Mouse (Mus musculus) liver, embryonic 14.5 days (tissue): Measurements from ENCODE around the gene Entpd7. TPM values are rescaled to one million over a fixed set of nuclear protein-coding genes. Genes with fewer than 3 reads are reported as not detected.

Experiments
- ATAC-seq: fragments of 200-750 bp; cut with Nextera tagmentation; 2 replicates; pipeline ENCODE4 v1.8.0; 2017; ENCODE audit warnings: moderate number of reproducible peaks, mild to moderate bottlenecking, moderate library complexity; ENCODE audit not compliant: insufficient read depth
- DNase-seq, 3 experiments: peaks; one replicate each; pipeline ENCODE4 v3.0.0-alpha.2; 2012 to 2013; ENCODE audit warnings: low read depth in 3 of 3, low spot score in 3 of 3
- H3K27ac ChIP-seq: fragments of 300-500 bp; sonication (generic); 2 replicates; pipeline ENCODE4 v1.5.1; 2014; ENCODE audit warnings: moderate library complexity, mild to moderate bottlenecking, control low read depth, inconsistent platforms
- H3K27me3 ChIP-seq: fragments of 300-500 bp; sonication (generic); 2 replicates; pipeline ENCODE4 v1.6.1; 2014; ENCODE audit warnings: mild to moderate bottlenecking, low read length, moderate library complexity; ENCODE audit not compliant: control insufficient read depth, insufficient read depth
- H3K36me3 ChIP-seq: fragments of 300-500 bp; sonication (generic); replicated peaks from 2 replicates; pipeline ENCODE4 v1.6.1; 2014; ENCODE audit warnings: low read depth; ENCODE audit not compliant: control insufficient read depth, insufficient read depth
- H3K4me1 ChIP-seq, 2 experiments: fragments of 200-500 bp in 1 of 2; fragments of 300-500 bp in 1 of 2; sonication (generic) in 1 of 2; replicated peaks; 2 replicates each; pipeline ENCODE4 v1.6.1; 2012 to 2014; ENCODE audit warnings: antibody characterized with exemption in 1 of 2, inconsistent platforms in 1 of 2, low read length in 1 of 2; ENCODE audit not compliant: control insufficient read depth in 2 of 2, insufficient read depth in 2 of 2
- H3K4me2 ChIP-seq: fragments of 300-500 bp; sonication (generic); 2 replicates; pipeline ENCODE4 v1.6.1; 2014; ENCODE audit warnings: low read depth, mild to moderate bottlenecking, control low read depth, moderate library complexity
- H3K4me3 ChIP-seq, 2 experiments: fragments of 200-500 bp in 1 of 2; fragments of 300-500 bp in 1 of 2; sonication (generic) in 1 of 2; 2 replicates each; pipeline ENCODE4 v1.5.1; 2012 to 2014; ENCODE audit warnings: low read depth in 2 of 2, low read length in 2 of 2, mild to moderate bottlenecking in 2 of 2, control low read depth in 1 of 2, inconsistent platforms in 1 of 2, moderate library complexity in 1 of 2; ENCODE audit not compliant: insufficient read depth in 1 of 2
- H3K9ac ChIP-seq: fragments of 300-500 bp; sonication (generic); replicated peaks from 2 replicates; pipeline ENCODE4 v1.6.1; 2014; ENCODE audit warnings: mild to moderate bottlenecking, control low read depth, moderate library complexity
- H3K9me3 ChIP-seq: fragments of 300-500 bp; sonication (generic); 2 replicates; pipeline ENCODE4 v1.6.1; 2016; ENCODE audit warnings: low read length, mixed read lengths; ENCODE audit not compliant: control insufficient read depth
- CTCF ChIP-seq: IDR thresholded peaks from 2 replicates; pipeline ENCODE4 v1.5.1; 2016; ENCODE audit warnings: antibody characterized with exemption, low read depth, control low read depth
- EP300 ChIP-seq: IDR thresholded peaks from 2 replicates; pipeline ENCODE4 v1.6.1; 2016; ENCODE audit warnings: antibody characterized with exemption, low read depth
- WGBS: fragments of 180-500 bp; shearing (Covaris S2); extraction: QIAGEN DNeasy Blood & Tissue Kit; methylation state at CpG from one replicate; pipeline ENCODE4 v1.1.7; 2014; ENCODE audit not compliant: insufficient replicate concordance; 5-methylcytosine and 5-hydroxymethylcytosine counted together
- polyA plus RNA-seq, 2 experiments: library from polyadenylated mRNA; depleted of rRNA in 1 of 2; stranded (reverse) in 1 of 2; unstranded in 1 of 2; fragments of >200 nt; fragmentation: Nextera tagmentation in 1 of 2; extraction: Ambion mirVana in 1 of 2; gene quantifications; 2 replicates each; pipeline versions ENCODE4 v1.2.1 to v1.2.3; 2012 to 2014

The Entpd7 gene
- polyA plus RNA-seq, 2 experiments = 1.5 to 2.6 TPM

DNA sequence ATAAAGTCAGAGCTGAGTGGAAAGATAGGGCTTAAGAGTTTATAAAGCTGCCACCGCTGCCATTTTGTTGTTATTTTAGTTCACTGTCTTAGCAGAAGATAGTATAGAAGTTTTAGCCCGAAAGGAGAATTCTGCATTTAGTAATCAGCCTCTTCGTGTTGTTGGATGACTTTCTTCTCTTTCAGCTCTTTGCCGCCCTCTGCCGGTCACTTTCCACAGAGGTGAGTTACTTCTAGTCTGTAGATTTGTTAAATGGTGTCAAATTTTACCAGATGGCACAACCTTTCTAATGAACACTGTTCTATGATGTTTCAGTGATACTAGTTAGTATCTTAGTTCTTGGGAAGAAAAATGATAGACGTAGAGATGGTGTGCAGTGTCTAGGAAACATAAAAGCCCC lies 71.0 kb downstream of the Entpd7 start:
- Histone ChIP-seq H3K4me3 (no peak overlapping the region), H3K9me3 (no peaks in the 10 kb centered on the region), H3K27me3 (no peaks in the 10 kb centered on the region), H3K9ac (no peak overlapping the region), H3K4me1 (no peaks in the 10 kb centered on the region), H3K27ac (no peak overlapping the region), H3K36me3 (no peaks in the 10 kb centered on the region), H3K4me2 (no peak overlapping the region)
- TF ChIP-seq EP300 (no peak), CTCF (peak; percentile 75)
- peak; percentile 51 to 59 (median 57) for DNase-seq
- ATAC-seq = no peak
- 17% methylated on average over 6 of the region's 6 CpGs for WGBS

- Histone ChIP-seq H3K27me3 (no peaks in the 10 kb centered on the region), H3K9me3 (no peaks in the 10 kb centered on the region), H3K36me3 (no peaks in the 10 kb centered on the region), H3K4me1 (no peaks in the 10 kb centered on the region), H3K4me3 (no peak overlapping the region), H3K4me2 (no peak overlapping the region), H3K9ac (no peak overlapping the region), H3K27ac (no peak overlapping the region)
- TF ChIP-seq CTCF = no peak
- TF ChIP-seq EP300 = no peak
- ATAC-seq = no peak
- no peak for DNase-seq
Measured at GRCm38 (mm10) chr19:43761543-43762256, 72.2 kb downstream of the Entpd7 start.

GRCm38 (mm10) chr19:43762410-43762809 lies 72.9 kb downstream of the Entpd7 start:
- no peaks in the 10 kb centered on the region for H3K27me3 ChIP-seq

DNA sequence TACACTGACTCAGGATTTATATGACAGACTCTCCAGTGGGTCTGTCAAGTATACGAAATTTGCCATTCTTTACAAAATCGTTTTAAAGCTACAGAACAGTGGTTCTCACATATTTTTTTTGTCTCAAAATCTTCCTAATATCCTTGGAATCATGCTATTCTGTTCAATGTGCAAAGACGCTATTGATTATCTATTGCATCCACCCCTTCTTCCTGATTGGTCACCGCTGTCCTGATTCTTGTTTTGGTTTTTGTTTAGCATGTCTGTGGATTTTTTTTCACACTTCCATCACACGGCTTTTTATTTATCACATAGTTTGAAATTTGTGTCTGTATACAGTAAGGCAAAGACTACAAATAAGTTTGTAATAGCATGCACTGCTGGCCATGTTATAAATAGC lies 77.0 kb downstream of the Entpd7 start:
- no peak overlapping the region for H3K27ac ChIP-seq
- no peaks in the 10 kb centered on the region for H3K9me3 ChIP-seq
- no peaks in the 10 kb centered on the region for H3K36me3 ChIP-seq
- no peak overlapping the region for H3K4me2 ChIP-seq
- DNase-seq = no peak
- TF ChIP-seq CTCF = no peak
- no peak for TF ChIP-seq EP300
- H3K9ac ChIP-seq = no peak overlapping the region
- 65% methylated on average over 5 of the region's 5 CpGs for WGBS
- no peak for ATAC-seq
- no peak overlapping the region for H3K4me3 ChIP-seq
- H3K27me3 ChIP-seq = no peaks in the 10 kb centered on the region
- H3K4me1 ChIP-seq = no peaks in the 10 kb centered on the region; a peak in 1 of 4 replicates

More at GRCm38 (mm10) chr19:43762410-43762809, 72.9 kb downstream of the Entpd7 start:
- no peaks in the 10 kb centered on the region for H3K4me1 ChIP-seq
- no peak for TF ChIP-seq CTCF
- TF ChIP-seq EP300 = no peak
- DNase-seq (no peak), ATAC-seq (no peak)
- 62% methylated on average over 2 of the region's 2 CpGs for WGBS
- H3K4me3 ChIP-seq = no peak overlapping the region
- H3K9ac ChIP-seq = no peak overlapping the region
- no peak overlapping the region for H3K27ac ChIP-seq
- no peaks in the 10 kb centered on the region for H3K9me3 ChIP-seq
- no peaks in the 10 kb centered on the region for H3K36me3 ChIP-seq
- no peak overlapping the region for H3K4me2 ChIP-seq

DNA sequence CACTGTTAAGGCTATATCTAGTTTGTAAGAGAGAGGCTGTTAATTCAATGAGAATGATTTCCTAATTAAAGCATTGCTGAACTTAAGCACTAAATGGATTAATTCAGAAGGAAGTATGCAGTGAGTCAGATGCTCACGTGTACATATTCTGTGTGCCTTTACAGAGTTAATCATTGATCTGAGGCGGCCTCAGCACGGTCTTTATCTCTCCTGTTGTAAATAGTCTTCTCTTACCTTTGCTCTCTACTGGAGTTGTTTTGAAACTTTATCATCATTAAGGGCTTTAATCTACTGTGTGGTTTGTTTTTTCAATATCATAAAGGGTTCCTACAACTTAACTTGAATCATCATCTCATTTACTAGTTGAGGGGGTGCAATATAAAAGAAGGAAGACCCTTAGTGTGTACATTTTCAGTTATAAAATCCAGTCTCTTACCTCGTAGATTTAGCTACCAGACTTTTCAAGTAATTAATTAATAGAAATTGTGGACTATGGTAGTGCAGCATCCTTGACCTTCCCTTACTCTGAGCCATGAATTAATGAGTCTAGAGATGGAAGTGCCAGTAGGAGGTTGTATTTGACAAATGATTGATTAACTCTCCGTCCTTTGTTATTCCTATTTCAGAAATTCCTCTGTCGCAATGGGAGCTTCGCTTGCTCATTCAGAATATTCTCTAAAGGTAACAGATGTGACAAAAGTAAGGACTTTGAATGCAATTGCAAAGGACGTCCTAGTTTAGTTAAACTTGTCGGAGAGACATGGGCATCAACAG lies 78.3 kb downstream of the Entpd7 start:
- DNase-seq (no peak), ATAC-seq (no peak)
- Histone ChIP-seq H3K36me3 (no peaks in the 10 kb centered on the region), H3K27me3 (no peaks in the 10 kb centered on the region), H3K4me1 (no peaks in the 10 kb centered on the region; a peak in 1 of 4 replicates), H3K4me3 (no peak overlapping the region), H3K27ac (no peak overlapping the region), H3K9ac (no peak overlapping the region), H3K4me2 (no peak overlapping the region), H3K9me3 (no peaks in the 10 kb centered on the region)
- WGBS = 61% methylated on average over 9 of the region's 9 CpGs
- TF ChIP-seq EP300 (no peak), CTCF (no peak)
